Mouse (Mus musculus) heart, postnatal 25 days (tissue): ENCODE results near the gene Vmn1r1. TPM values are rescaled to one million over a fixed set of nuclear protein-coding genes. Genes with fewer than 3 reads are reported as not detected.

Experiments used
- DNase-seq: peaks from one replicate; pipeline ENCODE4 v3.0.0; 2022; ENCODE audit warnings: low spot score
- intact Hi-C: fragments of 180-260 bp; cut with DNase I; formaldehyde crosslinking; loops from one replicate; pipeline ENCODE4 v1.15.1; 2025
- total RNA-seq, 2 experiments: library from RNA; stranded (reverse); gene quantifications; 2 replicates each; pipeline ENCODE4 v1.2.3; 2021

The Vmn1r1 gene
- total RNA-seq, 2 experiments from 2014 or later, result not detected

- intact Hi-C loops, result loop anchor here (5.0 kb wide), 1 partner anchor 399 kb away; no protein-coding TSS in a partner anchor
- no peak for DNase-seq
These were observed 26.1 kb downstream of the Vmn1r1 start for GRCm38 (mm10) chr1:182138172-182138571.

DNA sequence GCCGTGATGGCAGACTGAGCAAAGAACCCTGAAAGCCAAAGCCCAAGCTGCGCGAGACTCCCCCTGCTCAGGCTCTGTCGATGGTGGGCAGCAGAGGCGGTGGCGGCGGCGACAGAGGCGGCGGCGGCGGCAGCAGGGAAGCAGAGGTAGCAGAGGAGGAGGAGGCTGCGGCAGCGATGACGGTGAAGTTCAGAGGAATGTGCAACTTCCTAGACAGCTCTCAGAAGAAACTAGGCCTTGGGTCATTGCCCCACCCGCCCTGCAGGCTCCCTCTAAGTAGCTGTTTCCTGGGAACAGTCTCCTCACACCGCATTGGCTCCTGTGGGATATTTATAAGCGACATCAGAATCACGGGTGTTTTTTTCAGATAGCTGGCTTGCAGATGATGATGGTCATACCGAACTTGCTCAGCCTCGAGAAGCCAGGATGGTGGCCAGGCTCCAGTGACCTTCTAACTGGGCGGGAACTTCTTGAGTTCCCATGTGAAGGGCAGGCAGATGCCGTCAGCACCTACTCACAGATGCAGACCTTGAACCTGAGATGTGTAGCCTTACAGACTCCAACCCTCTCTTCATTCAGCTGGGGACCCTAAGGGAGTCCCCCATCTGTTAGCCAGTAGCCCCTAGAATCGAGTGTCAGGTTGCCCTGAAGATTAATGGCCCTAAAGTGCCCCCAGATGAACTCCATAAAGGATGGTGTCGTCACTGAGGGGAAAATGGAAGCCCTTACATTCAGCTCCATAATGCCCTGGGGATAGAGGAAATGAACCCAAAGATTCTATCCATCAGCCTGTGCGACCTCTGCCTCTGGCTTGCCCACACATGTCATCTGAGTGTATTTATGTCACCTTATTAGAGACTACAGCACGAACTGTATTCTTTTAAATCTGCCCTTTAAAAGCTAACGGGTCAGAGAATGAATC lies 26.8 kb downstream of the Vmn1r1 start:
- intact Hi-C loops, result loop anchor here (5.0 kb wide), 1 partner anchor 400 kb away; no protein-coding TSS in a partner anchor
- no peak for DNase-seq

GRCm38 (mm10) chr1:182130830-182131229 lies 33.5 kb downstream of the Vmn1r1 start:
- intact Hi-C loops, result no loop called here
- no peak for DNase-seq

GRCm38 (mm10) chr1:182124924-182125368 lies 39.3 kb downstream of the Vmn1r1 start:
- peak; percentile 70 for DNase-seq
- intact Hi-C loops, result no loop called here

DNA sequence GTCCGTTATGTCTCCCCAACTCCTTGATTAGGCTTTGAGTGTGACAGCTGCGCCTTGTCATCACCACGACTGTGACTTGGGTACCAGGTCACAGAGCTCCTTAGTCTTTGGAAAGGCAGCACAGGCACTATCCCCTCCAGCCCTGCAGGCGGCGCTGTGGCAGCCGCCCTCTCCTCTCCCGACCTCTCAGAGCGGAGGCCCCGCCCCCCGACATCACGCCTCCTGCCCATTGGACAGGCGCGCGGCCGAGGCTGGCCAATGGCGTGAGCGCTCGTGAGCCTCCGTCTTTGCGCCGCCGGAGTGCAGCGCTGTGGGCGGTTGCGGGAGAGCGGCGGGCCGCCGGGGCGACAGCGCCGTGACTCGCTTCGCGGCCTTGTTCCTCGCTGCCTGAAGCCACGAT lies 39.8 kb downstream of the Vmn1r1 start, which contains the start of gene Srp9:
Gene Srp9 (plus strand): TSS at position 232 of the 400 bp plus-strand sequence.
- DNase-seq, result peak; percentile 95
- intact Hi-C loops, result no loop called here

DNA sequence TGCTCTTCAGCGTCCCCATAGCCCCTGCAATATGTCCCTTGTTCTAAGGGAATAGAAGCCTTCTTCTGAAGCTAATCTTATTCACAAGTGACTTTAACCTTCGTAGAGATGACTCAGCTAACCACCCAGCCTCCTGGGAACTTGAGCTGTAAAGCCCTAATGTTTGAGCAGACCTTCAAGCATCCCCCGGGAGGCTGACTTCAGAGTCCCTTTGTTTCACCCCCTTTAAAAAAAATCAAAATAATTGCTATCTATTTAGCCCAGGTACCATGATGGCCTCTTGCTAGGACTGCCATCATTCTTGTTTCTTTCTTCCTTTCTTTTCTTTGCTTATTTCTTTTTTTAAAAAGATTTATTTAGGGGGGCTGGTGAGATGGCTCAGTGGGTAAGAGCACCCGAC lies 41.9 kb downstream of the Vmn1r1 start:
- DNase-seq, result no peak
- intact Hi-C loops, result no loop called here

DNA sequence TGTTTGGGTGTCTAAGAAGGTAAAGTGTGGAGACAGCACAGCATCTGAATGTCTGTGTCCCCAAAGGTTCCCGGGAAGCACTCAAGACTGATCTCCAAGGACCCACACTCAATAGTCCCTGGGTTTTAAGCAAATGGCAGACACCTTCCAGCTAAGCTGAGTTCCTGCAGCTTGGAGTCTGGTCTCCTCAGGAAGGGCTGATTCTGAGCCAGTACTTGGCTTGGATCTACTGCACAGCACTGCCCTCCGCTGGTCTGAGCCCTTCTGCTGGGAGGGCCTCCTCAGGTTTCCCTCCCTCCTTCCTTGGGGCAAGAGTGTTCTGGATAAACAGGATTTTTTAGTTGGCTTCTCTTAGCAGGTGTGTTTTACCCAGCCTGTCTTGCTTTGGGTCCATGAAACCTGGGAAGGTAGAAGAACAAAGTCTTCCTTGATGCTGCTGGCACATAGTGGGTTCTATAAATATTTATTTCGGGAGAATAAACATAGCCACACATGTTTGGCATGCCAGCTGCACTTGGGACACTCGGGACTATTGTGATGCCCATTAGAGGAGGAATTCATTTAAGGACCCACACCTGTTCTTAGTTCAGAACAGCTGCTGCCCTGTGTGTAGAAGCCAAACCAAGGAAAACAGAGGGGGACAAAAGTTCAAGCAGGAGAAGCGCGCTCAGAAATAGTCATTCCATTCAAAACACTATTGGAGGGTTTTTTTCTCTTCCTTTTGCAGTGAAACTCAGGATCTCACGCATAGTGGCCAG lies 48.5 kb downstream of the Vmn1r1 start:
- intact Hi-C loops, result loop anchor here (1.0 to 10.0 kb wide), 3 partner anchors 95 to 391 kb away; no protein-coding TSS in a partner anchor
- no peak for DNase-seq

GRCm38 (mm10) chr1:182115197-182115596 lies 49.1 kb downstream of the Vmn1r1 start:
- DNase-seq, result no peak
- intact Hi-C loops, result loop anchor here (1.0 to 10.0 kb wide), 3 partner anchors 94 to 390 kb away; no protein-coding TSS in a partner anchor

DNA sequence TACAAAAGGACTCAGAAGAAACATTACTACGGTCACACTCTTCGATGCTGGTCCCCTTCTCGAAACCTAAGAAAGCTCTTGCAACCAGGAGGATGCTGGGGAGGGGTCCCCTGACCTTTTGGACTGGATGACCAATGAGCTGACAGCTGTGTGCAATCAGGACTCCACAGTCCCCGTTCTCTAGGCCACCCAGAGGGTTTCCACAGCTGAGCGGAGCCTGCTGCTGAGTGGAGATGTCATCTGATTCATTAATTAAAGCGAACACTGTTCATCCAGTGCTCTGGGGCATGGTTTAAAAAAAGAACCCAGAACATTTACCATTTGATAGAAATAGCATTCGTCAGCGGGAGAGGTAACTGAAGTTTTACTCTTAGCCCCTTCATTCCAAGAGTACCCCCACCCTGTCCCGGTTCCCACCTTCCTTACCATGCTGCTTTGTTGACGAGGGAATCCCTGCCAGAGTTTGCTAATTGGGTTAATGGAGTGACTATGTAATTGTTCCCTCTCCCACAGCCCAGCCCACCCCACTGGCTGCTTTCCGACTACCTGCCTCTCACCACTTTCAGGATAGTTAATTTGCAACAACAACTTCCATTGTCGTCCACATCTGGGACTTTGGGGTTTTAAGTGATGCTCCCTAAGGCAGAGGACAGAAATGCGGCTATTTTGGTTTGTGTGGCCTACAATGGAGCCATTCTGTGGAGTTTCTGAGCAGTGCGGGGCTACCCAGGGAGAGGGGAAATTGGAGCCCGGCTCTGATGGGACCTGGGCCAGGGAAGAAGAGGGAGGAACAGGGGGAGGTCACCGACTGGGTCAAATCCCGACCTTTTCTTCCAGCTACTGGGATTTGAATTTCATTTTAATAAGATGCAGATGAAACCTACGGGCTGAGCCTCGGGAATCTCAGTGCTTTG lies 50.4 kb downstream of the Vmn1r1 start:
- no peak for DNase-seq
- intact Hi-C loops, result loop anchor here (2.0 to 10.0 kb wide), 3 partner anchors 93 to 389 kb away; no protein-coding TSS in a partner anchor

DNA sequence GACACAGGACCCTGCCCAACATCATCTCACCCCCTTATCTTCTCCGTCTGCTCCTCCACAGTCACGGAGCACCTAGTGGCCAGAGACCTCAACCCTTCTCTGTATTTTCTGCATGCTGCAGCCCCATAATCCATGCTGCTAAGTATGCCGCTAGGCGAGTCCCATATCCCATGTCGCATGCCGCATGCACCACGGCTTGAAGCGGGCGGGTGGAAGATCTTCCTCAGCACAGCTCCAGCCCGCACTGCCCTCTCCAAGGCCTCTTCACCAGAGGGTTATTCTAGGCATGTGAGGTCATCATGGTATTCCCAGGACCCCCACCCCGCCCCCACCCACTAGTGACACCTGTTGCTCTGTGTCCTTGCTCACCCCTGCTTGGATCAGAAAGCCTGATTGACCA lies 51.2 kb downstream of the Vmn1r1 start:
- intact Hi-C loops, result loop anchor here (5.0 to 10.0 kb wide), 2 partner anchors 141 to 388 kb away; no protein-coding TSS in a partner anchor
- DNase-seq, result no peak

GRCm38 (mm10) chr1:182112385-182112784 lies 51.9 kb downstream of the Vmn1r1 start:
- DNase-seq, result no peak
- intact Hi-C loops, result loop anchor here (5.0 to 10.0 kb wide), 2 partner anchors 140 to 388 kb away; no protein-coding TSS in a partner anchor

DNA sequence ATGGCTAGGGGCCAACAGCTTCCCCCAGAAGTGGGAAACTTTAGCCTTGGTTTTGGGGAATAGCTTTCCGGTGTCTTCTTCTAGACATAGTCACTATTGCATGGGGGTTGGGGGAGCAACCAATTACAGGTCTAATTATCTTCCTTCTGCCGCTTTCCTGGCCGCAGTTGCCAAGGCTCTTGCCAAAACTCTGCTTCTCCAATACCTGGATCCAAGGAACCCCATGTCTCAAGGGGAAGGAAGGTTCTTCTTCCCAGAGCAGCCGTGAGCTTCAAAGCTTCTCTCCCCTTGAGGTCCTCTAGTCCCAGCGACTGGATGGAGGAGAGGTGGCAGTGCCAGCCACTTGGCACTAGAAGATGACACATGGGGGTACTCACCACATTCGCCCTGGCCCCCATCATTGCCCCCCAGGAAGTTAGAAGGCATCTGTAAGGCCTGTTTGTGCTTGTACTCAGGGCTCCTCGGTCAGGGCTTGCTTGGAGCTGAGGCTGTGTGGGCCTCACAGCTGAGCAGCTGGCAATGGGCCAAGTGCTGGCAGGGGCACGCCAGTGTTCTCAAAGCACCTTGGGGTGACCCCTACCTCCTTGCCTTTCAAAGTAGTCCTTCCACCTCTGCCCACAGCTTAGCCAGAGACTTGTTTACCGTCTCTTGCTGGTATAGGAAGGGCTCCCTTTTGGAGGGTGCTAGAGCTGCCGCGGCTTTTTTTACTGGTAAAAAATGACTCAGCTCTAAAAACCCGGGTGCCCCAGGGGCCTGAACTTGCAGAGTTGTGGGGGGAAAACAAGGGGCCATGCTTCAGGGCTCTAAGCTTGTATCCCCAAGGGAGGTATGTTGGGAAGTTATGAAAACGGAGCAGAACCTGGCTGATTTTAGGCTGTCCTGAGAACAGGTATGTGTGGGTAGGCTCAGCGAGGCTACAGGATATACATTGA lies 52.6 kb downstream of the Vmn1r1 start:
- DNase-seq, result no peak

GRCm38 (mm10) chr1:182110708-182111385 lies 53.4 kb downstream of the Vmn1r1 start:
- DNase-seq, result peak; percentile 44
- intact Hi-C loops, result loop anchor here (5.0 to 10.0 kb wide), 2 partner anchors 139 to 386 kb away; no protein-coding TSS in a partner anchor

More for the DNA sequence above, 52.6 kb downstream of the Vmn1r1 start:
- intact Hi-C loops, result loop anchor here (5.0 to 10.0 kb wide), 2 partner anchors 139 to 387 kb away; no protein-coding TSS in a partner anchor

- no peak for DNase-seq
- intact Hi-C loops, result loop anchor here (5.0 to 10.0 kb wide), 2 partner anchors 138 to 385 kb away; no protein-coding TSS in a partner anchor
These were observed 54.1 kb downstream of the Vmn1r1 start for GRCm38 (mm10) chr1:182110185-182110584.

DNA sequence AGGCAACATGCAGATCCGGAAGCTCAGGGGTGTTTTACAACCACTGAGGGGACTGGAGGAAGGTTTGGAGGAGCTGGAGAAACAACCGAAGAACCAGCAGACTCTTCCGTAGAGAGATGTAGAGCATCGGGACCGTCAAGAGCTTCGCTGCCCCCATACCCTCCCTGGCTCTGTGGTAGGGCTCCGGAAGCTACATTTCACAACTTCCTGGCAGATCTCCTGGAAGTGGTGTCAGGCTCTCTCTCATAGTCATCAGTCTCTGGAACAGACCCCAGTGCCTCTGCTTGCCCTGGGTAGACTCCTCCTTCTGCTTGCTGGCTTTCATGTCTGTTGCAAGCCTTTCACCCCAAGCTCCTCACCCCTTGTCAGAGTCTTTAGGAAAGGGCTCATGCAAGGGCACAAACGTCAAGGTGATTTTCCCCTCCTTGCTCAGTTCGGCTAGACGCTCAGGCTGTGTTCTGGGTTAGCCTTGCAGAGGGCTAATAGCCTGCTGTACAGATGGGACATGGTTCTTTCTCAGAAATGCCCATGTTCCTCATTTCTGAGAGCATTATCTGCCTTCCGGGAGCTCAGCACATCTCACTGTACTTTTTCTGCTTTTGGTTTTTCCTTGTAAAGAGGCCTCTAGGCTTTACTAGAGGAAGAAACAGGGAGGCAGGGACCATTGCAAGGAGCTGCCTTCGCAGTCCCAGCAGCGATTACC lies 55.7 kb downstream of the Vmn1r1 start:
- peak; percentile 59 for DNase-seq

GRCm38 (mm10) chr1:182107251-182107650 lies 57.0 kb downstream of the Vmn1r1 start:
- intact Hi-C loops, result no loop called here
- no peak for DNase-seq

More for the DNA sequence above, 55.7 kb downstream of the Vmn1r1 start:
- intact Hi-C loops, result loop anchor here (2.0 kb wide), 1 partner anchor 18 kb away; no protein-coding TSS in a partner anchor

- DNase-seq, result no peak
- intact Hi-C loops, result no loop called here
These were observed 59.3 kb downstream of the Vmn1r1 start for GRCm38 (mm10) chr1:182105023-182105422.
